Mouse (Mus musculus) liver, adult 2 months (tissue): Measurements from ENCODE around the gene Mtf1.

ENCODE experiments used
- CTCF ChIP-seq: fragments of 200-500 bp; IDR thresholded peaks from 2 replicates; pipeline ENCODE4 v1.5.1; 2011; ENCODE audit warnings: low read depth, low read length, control low read depth
- POLR2A ChIP-seq: fragments of 200-500 bp; IDR thresholded peaks from 2 replicates; pipeline ENCODE4 v1.6.1; 2011; ENCODE audit warnings: low read length, control low read depth; ENCODE audit not compliant: insufficient read depth; ENCODE audit errors: extremely low read depth

DNA sequence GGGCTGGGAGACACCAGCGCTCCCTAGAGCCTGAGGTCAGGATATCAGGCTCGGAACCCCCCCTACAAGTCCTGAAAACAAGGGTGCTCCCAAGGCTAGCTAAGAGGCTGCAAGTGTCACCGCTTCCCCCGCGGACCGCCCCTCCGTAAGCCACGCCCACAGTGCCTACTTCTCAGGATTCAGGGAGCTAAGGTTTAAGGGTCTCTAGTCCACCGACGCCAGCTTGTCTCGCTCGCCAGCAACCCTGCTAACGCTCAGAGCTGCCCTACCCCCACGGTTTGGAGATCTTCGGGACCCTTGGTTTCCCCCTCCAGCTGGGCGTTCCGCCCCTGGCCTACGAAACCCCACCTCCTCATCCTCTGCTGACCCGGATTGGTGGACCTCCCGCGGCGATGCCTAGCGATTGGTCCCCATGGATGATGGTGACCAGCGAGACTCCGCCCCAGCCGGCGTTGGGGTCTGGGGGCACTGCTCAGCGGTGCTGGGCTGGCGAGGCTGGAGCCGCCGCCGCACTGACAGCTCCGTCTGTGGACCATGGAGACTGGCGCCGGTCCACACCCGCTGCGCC, 79.5 kb downstream of the Mtf1 start:
- TF ChIP-seq CTCF (no peak), POLR2A (no peak)
